Mouse (Mus musculus) lung, postnatal 0 days (tissue): ENCODE data around the gene B4galt7. TPM values are rescaled to one million over a fixed set of nuclear protein-coding genes. Genes with fewer than 3 reads are reported as not detected.
"Not testable (repeated sequence)": the region's sequence is repeated elsewhere in the genome, so short reads cannot be mapped to it uniquely, and the experiment has no call there.

ENCODE experiments used
- ATAC-seq: fragments of 200-750 bp; cut with Nextera tagmentation; 2 replicates; pipeline ENCODE4 v1.8.0; 2017; ENCODE audit warnings: moderate library complexity
- DNase-seq: peaks from one replicate; pipeline ENCODE4 v3.0.0-alpha.2; 2016; ENCODE audit warnings: low spot score
- H3K27ac ChIP-seq: fragments of 300-500 bp; sonication (generic); 2 replicates; pipeline ENCODE4 v1.5.1; 2014; ENCODE audit warnings: antibody characterized with exemption, mild to moderate bottlenecking, low read length, mixed read lengths
- H3K27me3 ChIP-seq: fragments of 300-500 bp; sonication (generic); replicated peaks from 2 replicates; pipeline ENCODE4 v1.6.1; 2014; ENCODE audit warnings: low read length, mixed read lengths; ENCODE audit not compliant: insufficient read depth
- H3K36me3 ChIP-seq: fragments of 300-500 bp; sonication (generic); 2 replicates; pipeline ENCODE4 v1.6.1; 2014; ENCODE audit warnings: low read length, mixed read lengths; ENCODE audit not compliant: insufficient read depth
- H3K4me1 ChIP-seq: fragments of 300-500 bp; sonication (generic); 2 replicates; pipeline ENCODE4 v1.6.1; 2014; ENCODE audit warnings: antibody characterized with exemption, low read depth, low read length, mixed read lengths; ENCODE audit not compliant: insufficient read depth
- H3K4me2 ChIP-seq: fragments of 300-500 bp; sonication (generic); replicated peaks from 2 replicates; pipeline ENCODE4 v1.6.1; 2014; ENCODE audit warnings: low read depth, mild to moderate bottlenecking, low read length, moderate library complexity, mixed read lengths
- H3K4me3 ChIP-seq: fragments of 300-500 bp; sonication (generic); 2 replicates; pipeline ENCODE4 v1.5.1; 2014; ENCODE audit warnings: low read depth, low read length
- H3K9ac ChIP-seq: fragments of 300-500 bp; sonication (generic); replicated peaks from 2 replicates; pipeline ENCODE4 v1.6.1; 2014; ENCODE audit warnings: low read depth, mild to moderate bottlenecking
- H3K9me3 ChIP-seq: fragments of 300-500 bp; sonication (generic); 2 replicates; pipeline ENCODE4 v1.6.1; 2016; ENCODE audit warnings: low read length, mixed read lengths
- CTCF ChIP-seq: IDR thresholded peaks from 2 replicates; pipeline ENCODE4 v1.5.1; 2016; ENCODE audit warnings: antibody characterized with exemption, mild to moderate bottlenecking
- EP300 ChIP-seq: IDR thresholded peaks from 2 replicates; pipeline ENCODE4 v1.6.1; 2016; ENCODE audit warnings: antibody characterized with exemption, mild to moderate bottlenecking, control low read depth
- WGBS: fragments of 180-500 bp; shearing (Covaris S2); extraction: QIAGEN DNeasy Blood & Tissue Kit; methylation state at CpG from one replicate; pipeline ENCODE4 v1.1.7; 2014; 5-methylcytosine and 5-hydroxymethylcytosine counted together
- polyA plus RNA-seq: library from polyadenylated mRNA; unstranded; fragments of >200 nt; fragmentation: Nextera tagmentation; extraction: Ambion mirVana; gene quantifications from 2 replicates; pipeline ENCODE4 v1.2.1, GENCODE M21; 2015

Gene B4galt7
- polyA plus RNA-seq, 1 experiment from 2014 or later = 20.6 TPM

GRCm38 (mm10) chr13:55575932-55576331 lies 23.8 kb upstream of the B4galt7 start:
- no peaks in the 10 kb centered on the region for H3K36me3 ChIP-seq
- no peaks in the 10 kb centered on the region for H3K27me3 ChIP-seq
- H3K9ac ChIP-seq = no peak overlapping the region
- TF ChIP-seq EP300 = no peak
- H3K9me3 ChIP-seq = no peaks in the 10 kb centered on the region
- WGBS = 56% methylated on average over 5 of the region's 5 CpGs
- no peak overlapping the region for H3K4me2 ChIP-seq
- DNase-seq (no peak), ATAC-seq (no peak)
- no peaks in the 10 kb centered on the region for H3K4me1 ChIP-seq
- H3K27ac ChIP-seq = no peak overlapping the region
- no peak overlapping the region for H3K4me3 ChIP-seq

- not testable (repeated sequence) for H3K27ac ChIP-seq, H3K27me3 ChIP-seq, H3K4me3 ChIP-seq, ATAC-seq, H3K36me3 ChIP-seq, DNase-seq, H3K9ac ChIP-seq, H3K4me1 ChIP-seq, H3K9me3 ChIP-seq, H3K4me2 ChIP-seq
- WGBS = 81% methylated on average over 7 of the region's 7 CpGs
Measured at GRCm38 (mm10) chr13:55576872-55577271, 22.8 kb upstream of the B4galt7 start.

- no peak for TF ChIP-seq CTCF
- no peak for TF ChIP-seq EP300
- H3K27me3 ChIP-seq = no peaks in the 10 kb centered on the region
- DNase-seq (no peak), ATAC-seq (no peak)
- H3K27ac ChIP-seq = no peak overlapping the region
- H3K4me3 ChIP-seq = no peak overlapping the region
- no peaks in the 10 kb centered on the region for H3K4me1 ChIP-seq
- H3K9me3 ChIP-seq = no peaks in the 10 kb centered on the region
- 71% methylated on average over 4 of the region's 4 CpGs for WGBS
- H3K36me3 ChIP-seq = no peaks in the 10 kb centered on the region
- H3K9ac ChIP-seq = no peak overlapping the region
- no peak overlapping the region for H3K4me2 ChIP-seq
Measured at GRCm38 (mm10) chr13:55578086-55578485, 21.6 kb upstream of the B4galt7 start.

GRCm38 (mm10) chr13:55591961-55592490 lies 7.7 kb upstream of the B4galt7 start:
- Histone ChIP-seq H3K4me2 (no peak overlapping the region), H3K9me3 (no peaks in the 10 kb centered on the region), H3K4me1 (peaks cover 3% of the 10 kb centered on the region; the same call in 1 of the 2 replicates), H3K27me3 (no peaks in the 10 kb centered on the region), H3K9ac (no peak overlapping the region), H3K4me3 (no peak overlapping the region), H3K27ac (no peak overlapping the region), H3K36me3 (peaks cover 12% of the 10 kb centered on the region; the same call in 1 of the 2 replicates)
- DNase-seq (no peak), ATAC-seq (no peak)
- 74% methylated on average over 4 of the region's 4 CpGs for WGBS
- TF ChIP-seq EP300 (no peak), CTCF (no peak)

- H3K27ac ChIP-seq = peak overlapping the region; percentile 38
- DNase-seq = peak; percentile 96
- peak overlapping the region; percentile 81 for H3K4me2 ChIP-seq
- peaks cover 16% of the 10 kb centered on the region; the same call in 1 of the 2 replicates for H3K36me3 ChIP-seq
- H3K9me3 ChIP-seq = no peaks in the 10 kb centered on the region
- no peaks in the 10 kb centered on the region for H3K27me3 ChIP-seq
- peaks cover 3% of the 10 kb centered on the region; the same call in 1 of the 2 replicates for H3K4me1 ChIP-seq
- peak overlapping the region; percentile 83 for H3K9ac ChIP-seq
- no peak for TF ChIP-seq EP300
- peak; percentile 33; the same call in 1 of the 2 replicates for TF ChIP-seq CTCF
- peak; percentile 99 for ATAC-seq
- H3K4me3 ChIP-seq = peak overlapping the region; percentile 87
- WGBS = 5% methylated on average over 29 of the region's 29 CpGs
Measured at GRCm38 (mm10) chr13:55592512-55593253, 7.0 kb upstream of the B4galt7 start.

- ATAC-seq (peak; percentile 49), DNase-seq (peak; percentile 10)
- Histone ChIP-seq H3K36me3 (peaks cover 16% of the 10 kb centered on the region; the same call in 1 of the 2 replicates), H3K4me3 (peak overlapping the region; percentile 87), H3K27ac (peak overlapping the region; percentile 38), H3K9me3 (no peaks in the 10 kb centered on the region), H3K9ac (peak overlapping the region; percentile 83), H3K27me3 (no peaks in the 10 kb centered on the region), H3K4me2 (peak overlapping the region; percentile 81), H3K4me1 (peaks cover 3% of the 10 kb centered on the region; the same call in 1 of the 2 replicates)
- WGBS = under 1% methylated on average over 31 of the region's 31 CpGs
- TF ChIP-seq EP300 = no peak
- TF ChIP-seq CTCF = no peak
Measured at GRCm38 (mm10) chr13:55593254-55593747, 6.4 kb upstream of the B4galt7 start.
